Mouse (Mus musculus) layer of hippocampus, postnatal 10 days (tissue): ENCODE measurements at regions not wholly inside any gene's neighbourhood (a gene's known extent, or its start where the extent isn't known, plus 50 kb on each side); places are given as distances from the start of the nearest gene placed in this dataset.
"Not testable (repeated sequence)": the region's sequence is repeated elsewhere in the genome, so short reads cannot be mapped to it uniquely, and the experiment has no call there.

Experiments
- DNase-seq, 2 experiments: peaks; one replicate each; pipeline ENCODE4 v3.0.0; 2021; ENCODE audit warnings: low spot score in 2 of 2

DNA sequence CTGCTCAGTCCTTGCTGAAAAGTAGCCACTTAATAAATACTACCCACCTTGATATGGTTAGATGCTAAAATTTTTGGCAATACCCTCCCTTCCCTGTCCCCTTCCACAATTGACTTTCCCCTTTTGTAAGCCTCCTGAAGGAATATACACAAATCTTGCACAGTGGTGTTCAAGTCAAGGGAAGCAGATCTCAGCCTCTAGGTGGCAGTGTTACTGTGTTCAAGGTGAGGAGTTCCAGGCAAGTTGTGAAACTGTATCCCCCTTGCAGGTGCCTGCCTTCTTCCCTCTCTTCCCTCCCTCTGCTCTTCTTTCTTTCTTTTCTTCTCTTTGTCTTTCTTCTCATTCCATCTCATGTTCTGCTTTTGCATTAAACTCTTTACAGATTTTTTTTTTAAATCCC, 239.1 kb downstream of the Sec16b start:
- DNase-seq: peak; percentile 69 to 78

DNA sequence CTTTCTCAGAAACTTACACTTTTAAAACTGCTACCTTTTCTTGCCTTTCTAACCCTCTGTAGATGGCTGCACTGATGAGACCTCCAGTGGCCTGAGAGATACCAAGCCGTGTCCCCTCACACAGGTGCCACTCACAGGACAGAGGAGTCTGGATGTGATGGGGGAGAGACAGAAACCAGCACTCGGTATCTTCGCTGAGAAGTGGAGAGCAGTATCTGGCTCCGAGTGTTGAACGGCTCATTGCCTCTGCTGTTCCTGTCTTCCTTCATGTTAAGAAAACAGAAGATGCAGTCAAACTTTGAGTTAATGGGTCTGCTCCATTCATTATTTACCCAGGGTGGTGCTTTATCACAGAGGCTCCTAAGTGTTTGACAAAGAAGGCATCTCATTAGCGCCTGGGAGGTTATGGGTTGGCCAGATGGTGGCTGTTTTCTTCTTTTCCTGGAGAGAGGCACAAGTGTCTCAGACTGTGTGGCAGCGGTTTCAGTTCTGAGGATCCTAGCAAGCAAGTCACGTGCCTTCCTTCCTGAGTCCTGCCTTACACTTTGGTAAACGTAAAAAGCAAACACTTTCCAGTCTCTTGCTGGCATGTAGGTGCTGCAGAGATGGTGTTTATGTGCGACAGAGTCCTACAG, 248.6 kb downstream of the Sec16b start:
- no peak for DNase-seq

DNA sequence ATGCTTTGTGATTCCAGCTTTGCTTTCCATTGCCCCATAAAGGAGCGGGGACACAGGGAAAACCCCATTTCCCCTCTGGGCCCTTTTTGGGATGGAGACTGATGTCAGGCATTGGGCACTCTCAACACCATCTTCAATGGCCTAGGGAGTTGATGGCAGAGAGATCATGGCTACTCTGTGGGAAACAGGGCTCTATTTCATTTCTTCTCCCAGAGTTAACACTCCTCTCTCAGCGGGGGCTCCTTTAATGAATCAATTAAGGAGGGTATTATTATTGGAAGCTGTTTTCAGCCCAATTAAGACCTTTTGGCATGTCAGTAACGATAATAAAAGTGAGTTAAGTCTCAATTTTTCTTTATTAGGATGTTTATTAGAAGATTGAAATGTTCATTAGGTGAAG, 250.4 kb downstream of the Sec16b start:
- DNase-seq: no peak

DNA sequence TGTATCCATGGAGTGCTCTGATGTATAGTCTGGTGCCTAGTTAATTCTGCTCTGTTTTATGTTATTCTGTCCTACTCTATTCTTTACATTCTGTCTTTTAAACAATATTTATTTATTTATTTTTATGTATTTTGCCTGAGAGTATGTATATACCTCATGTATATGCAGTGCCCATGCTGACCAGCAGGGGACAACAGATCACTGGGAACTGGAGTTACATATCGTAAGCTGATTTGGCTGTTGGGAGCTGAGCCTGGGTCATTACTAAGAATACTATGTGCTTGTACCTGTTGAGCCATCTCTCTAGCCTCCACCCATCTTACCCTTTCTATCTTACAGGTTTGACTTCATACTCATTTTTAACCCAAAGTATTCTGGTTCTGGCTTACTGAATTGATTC, 251.8 kb downstream of the Sec16b start:
- DNase-seq: no peak

DNA sequence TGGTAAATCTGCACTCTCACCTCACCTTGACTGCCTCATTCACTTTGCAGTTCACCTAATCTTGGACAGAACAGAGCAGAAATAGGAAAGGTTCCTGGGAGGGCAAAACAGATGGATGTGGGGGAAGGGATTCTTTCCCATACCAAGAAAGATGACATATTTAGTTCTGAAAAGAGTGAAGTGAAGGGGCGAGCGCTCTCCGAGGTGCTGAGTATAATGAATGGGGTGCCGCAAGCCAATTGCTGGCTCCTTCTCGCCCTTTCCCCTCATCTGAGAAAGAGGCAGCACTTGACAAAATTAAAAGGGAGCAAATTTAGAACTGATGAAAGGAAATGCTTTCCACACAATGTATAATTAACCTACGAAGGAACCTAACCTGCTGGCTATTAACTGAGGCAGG, 261.7 kb downstream of the Sec16b start:
- DNase-seq: no peak

DNA sequence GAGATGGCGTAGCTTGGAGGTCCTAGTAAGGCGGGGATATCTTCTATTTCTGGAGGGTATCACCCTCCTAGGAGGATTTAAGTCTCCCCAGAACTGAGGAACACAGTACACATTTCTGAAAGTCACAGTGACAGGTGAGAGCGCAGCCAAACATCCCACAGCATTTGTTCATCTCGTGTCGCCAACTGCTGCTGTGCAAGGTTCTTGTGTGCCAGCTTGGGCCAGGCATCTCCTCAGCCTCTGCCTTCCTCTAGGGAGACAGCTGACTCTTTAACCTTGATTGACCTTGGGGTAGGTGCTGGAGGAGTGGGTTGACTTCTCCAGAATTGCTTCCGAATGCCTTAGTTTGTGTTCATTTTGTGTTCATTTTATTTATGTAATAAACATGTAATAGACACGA, 291.2 kb downstream of the Sec16b start:
- DNase-seq: no peak

DNA sequence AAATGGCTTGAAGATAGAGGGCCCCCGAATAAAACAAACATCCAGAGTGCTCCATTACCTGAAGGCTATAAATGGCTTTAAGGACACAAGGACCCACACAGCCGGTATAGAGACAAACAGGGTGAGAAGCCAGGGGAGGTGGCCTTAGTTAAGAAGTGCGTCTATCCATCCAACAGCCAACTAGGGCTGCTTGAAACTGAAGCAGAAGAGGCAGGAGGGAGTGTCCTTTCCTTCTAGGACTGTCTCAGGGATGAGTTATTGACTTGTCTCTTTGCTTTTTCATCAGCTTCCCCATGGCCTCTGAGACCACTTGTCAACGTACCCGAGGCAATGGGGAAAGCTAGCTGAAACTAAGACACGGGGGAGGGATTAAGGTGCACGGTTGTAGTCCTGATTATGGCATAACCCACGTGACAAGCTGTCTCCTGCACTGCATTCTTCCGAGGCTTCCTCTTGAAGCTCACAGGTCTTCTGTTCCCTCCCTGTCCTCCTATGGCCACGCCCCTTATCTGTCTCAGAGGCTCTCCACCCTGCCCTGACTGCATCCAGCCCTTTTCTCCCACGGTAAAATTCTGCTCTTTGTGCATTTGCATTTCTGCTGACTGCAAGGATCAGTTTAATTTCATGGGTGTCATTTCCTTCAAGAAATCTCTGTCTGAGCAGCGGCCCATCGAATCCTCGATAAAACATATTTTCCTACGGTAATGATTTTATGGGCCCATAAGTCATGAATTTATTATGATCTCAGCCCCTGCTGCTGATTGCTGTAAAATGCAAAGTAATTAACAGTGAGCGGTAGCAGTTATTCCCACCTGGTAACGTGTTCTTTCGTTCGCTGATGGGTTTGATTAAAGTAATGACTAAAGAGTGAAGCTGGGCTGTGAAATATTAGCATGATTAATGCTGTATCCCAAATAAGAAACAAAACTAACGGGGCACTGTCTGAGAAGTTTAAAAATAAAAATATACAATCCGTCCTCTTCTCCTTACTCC, 292.3 kb downstream of the Sec16b start:
- DNase-seq: no peak

DNA sequence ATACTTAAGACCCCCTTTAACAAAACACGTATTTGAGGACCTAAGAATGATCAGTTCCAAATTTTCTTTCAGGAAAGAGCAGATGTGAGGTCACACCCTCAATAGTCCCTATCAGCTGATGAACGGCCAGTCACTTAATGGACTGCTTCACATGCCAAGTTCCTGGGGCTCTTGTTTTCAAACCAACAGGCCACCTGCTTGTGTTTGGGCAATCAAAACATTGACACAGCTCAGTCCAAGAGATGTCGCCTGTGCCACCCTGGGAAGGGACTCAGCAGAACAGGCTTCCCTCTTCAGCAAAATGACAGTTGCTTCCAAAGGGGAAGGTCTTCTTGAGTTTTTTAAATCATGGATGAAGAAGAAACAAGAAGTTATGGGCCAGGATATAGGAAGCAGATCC, 294.6 kb downstream of the Sec16b start:
- DNase-seq: no peak

DNA sequence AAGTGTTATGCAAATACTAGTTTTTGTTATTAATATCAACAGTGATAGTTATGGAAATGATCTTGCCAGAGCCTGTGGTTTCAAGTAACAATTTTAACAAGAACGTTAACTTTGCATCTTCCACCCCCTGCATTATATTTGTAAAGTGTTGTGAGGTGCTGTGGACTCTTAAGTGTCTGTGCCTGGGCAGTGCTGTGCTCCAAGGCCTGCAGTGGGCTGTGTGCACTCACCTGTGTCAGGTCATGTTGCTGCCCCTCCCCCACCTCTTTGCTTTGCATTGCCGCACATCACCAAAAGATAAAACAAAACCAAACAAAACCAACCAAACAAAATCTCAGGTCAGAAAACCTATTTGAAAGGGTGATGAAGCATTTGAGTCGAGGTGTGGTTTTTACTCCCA, 297.7 kb downstream of the Sec16b start:
- no peak for DNase-seq

DNA sequence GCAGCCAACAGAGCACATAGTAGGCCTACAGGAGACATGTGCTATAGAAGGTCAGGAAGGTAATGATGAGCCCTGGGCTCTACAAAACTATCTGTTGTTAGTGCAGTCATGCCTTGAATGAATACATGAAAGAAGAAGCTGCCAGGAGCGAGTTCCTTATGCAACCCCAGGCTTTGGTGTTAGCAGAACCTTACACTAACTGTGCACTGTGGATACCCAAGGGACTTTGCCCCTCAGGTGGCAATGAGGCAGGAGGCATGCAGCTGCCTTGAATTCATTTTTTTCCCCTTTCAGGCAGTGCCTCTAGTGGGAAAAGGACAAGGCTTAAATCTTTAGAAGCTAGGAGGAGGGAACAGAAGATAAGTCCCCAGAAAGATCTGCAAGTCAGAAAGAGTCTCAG, 299.8 kb downstream of the Sec16b start:
- DNase-seq: no peak

DNA sequence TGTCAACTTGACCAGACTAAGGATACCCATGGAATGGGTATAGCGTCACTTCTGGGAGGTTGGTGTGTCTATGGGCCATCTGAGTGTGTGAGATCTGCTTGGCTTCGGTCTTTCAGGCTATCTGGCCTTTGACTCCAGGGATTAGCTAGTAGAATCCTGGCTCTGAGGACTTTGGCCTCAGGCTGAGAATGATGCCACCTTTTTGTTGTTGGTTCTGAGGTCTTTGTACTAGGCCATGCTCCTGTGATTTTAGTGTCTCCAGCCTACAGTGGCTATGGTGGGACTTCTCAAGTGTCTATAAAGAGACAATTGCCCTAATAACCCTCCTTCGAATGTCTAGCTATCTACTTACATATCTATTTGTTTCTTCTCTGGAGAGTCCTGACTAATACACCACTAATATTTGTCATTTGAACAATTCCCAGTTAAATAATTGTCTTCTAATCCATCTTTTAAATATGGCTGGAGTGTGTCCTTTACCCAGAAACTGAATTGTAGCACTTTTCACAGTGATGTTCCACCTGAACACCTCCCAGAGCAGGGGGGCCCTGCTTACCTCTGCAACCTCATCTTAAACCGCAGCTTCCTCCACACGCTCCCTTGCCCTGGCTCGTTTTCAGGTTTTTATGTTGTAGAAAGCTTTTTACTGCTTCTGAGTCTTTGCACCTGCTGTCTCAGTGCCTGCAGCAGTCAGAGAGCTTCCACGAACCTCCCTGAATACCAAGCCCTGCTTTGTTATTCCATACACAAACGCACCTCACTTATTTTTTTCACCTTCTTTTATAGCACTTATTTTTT, 303.3 kb downstream of the Sec16b start:
- DNase-seq: no peak

DNA sequence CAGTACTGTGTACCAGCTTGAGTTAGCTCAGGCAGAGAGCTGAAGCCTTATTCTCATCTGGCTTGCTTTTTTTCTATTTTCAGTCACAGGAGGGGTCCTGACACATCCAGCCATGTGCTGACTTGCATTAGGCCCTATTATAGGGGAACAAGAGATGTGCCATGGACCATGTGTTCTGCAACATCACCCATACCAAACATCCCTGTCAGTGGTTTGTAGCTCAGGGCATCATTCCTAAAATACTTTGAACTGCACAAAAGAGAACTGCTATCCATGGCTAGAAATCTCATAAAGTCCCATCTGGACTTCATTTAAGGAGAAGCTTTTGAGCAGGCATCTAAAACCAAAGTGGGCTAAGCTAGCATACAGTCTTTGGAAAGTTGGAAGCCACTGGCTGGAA, 304.1 kb downstream of the Sec16b start:
- no peak for DNase-seq

DNA sequence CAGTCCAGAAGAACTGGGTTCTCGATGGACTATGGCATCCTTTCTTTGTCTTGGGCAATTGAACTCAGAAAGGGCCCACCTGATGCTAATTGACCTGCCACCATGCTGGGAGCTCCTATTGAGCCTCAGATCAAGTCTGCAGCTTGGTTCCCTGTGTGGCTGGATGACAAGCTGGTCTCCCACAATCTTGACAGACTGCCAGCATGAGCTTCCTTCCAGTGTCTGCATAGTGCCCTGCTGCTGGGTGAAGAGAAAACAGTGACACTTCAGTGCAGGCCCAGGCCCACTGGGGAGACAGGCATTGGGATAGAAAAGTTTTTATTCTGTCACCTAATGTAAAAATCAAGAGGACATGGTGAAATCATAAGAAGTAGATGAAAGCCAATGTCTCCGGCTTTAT, 321.4 kb downstream of the Sec16b start:
- DNase-seq: peak; percentile 8 to 23

DNA sequence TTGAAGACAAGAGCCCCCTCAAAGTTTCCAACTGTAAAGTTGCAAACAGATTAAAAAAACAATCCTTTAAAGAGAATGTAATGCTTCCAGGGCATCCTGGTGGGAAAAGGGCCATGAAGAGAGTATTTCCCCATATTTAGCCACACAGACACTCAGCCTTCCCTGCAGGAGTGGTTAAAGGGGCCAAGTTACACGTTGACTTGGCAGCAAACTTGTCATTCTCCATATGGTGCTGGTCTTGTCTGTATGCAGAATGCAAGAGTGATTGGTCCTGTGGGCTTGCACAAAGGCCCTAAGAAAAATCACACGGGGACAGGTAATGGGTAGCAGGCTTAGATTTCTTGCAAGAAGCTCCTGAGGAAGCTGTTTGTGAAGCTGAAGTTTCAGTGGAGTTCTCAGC, 325.0 kb downstream of the Sec16b start:
- DNase-seq: no peak

DNA sequence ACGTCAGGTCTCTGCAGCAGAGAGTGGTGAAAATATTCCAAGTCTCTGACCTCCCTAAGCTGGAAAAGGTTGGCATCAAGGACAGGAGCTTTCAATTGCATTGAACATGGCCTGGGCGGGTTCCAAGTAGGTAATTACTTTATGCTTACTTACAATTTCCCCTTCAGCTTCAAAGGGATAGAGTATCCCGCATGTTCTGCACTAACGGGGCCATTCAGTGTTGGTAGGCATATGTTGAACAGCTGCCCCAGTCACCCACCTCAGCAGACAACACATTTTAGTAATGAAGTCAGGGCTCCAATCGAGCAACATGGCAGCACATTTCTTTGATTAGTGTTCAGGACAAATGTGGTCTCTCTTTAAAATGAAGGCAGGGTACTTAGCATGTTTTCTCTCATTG, 366.2 kb downstream of the Sec16b start:
- no peak for DNase-seq

DNA sequence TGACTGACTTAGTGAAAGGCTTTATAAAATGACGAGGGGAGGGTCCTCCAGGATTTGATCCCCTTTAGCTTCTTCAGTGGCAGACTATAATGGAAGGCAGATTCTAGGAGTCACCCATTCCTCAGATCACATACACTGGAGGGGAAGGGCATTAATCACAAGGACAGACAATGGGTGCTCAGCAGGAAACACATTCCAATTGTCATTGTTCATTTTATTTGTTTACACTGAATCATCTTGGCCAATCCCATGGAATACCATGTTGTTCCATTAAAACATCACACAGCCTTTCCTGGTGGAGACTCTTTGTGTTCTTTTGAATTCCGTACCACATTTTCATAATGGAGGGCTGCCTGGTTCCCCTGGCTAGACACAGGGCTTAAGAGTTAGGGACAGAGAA, 368.5 kb downstream of the Sec16b start:
- no peak for DNase-seq

DNA sequence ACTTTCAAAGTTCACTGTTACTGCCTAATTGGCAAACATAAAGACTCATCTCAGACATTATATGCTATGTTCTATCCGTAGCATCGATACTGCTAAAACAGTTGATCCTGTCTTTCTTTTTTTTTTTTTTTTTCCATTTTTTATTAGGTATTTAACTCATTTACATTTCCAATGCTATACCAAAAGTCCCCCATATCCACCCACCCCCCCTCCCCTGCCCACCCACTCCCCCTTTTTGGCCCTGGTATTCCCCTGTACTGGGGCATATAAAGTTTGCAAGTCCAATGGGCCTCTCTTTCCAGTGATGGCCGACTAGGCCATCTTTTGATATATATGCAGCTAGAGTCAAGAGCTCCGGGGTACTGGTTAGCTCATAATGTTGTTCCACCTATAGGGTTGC, 370.6 kb downstream of the Sec16b start:
- not testable (repeated sequence) for DNase-seq

DNA sequence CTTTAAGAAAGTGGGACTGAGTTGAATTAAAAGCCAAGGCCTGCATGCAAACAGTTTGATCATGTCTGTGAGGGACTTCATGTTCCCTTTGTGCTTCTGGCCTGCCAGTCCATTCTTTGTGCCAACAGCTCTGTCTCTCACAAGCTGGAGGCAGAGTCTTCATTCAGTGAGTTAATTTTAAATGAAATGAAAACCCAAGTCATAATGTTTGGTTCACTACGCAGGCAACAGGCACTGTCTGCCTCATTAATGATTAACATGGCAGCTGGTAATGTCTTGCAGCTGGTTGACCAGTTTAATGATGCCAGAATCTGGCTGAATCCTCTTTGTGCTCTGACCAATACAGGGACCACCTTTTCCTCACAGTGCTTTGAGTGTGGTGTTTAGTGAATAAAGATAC, 380.6 kb downstream of the Sec16b start:
- DNase-seq: peak; percentile 22 to 33

DNA sequence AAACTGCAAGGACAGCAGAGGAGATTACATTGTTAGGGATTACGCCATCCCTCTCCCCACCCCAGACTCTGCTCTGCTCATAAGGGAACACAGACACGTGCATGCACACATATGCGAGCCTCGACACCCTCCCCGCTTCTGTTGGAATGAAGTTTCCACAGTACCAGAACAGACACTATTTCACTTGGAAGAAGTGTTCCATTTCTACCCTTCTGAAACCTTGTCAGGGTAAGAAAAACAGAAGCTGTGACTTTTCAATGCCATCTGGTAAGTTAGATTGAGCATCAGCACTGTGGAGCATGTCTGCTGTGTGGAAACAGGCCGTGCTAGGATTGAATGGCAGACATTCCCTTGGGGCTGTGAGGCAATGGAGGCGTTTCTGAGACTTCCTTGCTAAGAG, 382.0 kb downstream of the Sec16b start:
- DNase-seq: peak; percentile 25 to 39

DNA sequence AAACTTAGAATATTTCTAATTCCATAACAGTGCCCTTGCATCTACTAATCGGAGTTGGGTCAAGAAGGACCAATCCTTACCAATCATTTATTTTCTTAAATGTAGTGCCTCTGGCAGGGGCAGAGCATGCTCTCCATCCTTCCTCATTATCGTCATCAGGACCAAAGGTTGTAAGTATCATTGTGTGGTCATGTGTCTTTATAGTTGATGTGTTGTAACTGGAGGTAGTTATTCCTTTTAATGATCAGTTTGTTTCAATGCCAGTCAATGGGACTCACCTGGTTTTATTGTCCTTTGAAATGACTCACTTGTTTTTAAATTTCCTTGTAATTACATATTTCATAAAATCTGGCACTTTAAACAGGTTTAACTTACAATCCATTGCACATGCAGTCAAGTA, 399.6 kb downstream of the Sec16b start:
- DNase-seq: no peak

DNA sequence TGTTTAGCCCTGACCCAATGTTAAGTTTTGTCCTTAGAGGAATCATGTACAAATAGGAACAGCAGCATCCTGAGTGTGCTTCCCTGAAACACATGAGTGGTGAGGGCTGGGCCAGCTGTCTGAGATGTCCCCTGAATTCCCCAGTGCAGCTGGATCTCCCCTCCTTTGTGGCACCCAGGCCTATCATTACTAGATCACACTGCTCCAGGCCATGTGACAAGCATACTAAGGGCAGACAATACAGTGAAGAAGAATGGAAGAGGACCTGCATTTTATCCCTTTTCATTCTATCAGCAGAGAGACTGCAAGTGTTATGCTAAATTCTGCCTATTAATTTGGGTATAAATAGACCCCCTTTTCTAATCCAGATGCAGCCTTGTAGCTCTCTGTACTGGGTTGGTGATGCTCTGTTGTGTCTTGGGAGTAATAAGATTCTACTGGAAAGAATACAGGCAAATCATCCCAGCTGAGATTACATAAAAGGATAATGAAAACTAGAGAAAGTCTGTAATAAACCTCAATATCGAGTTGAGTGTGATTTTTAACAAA, 418.3 kb downstream of the Brinp2 start:
- DNase-seq: no peak

DNA sequence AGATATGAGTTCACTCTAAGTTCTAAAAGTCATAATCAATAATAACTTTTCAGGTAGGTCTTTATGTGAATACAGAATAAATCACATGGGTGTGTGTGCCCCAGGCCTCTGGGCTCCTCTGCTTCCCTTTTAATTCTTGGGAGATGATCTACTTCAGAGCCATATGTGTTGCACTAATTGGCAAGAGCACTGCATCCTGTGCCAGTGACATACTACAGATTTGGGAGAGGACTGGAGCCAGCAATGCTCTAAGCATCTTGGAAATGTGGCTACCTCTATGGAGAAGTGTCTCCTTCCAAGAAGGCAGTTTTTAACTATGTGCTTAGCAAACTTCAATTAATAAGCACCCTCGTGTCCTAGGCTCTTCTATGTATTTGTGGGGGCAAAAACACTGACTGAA, 416.6 kb downstream of the Brinp2 start:
- no peak for DNase-seq
